Mouse (Mus musculus): ENCODE data around the gene Tenm4. TPM values are rescaled to one million over a fixed set of nuclear protein-coding genes. Genes with fewer than 3 reads are reported as not detected.

Tenm4 gene
- polyA plus RNA-seq, 1 experiment from 2014 or later = 16.8 TPM

GRCm38 (mm10) chr7:96384726-96385500 is 213.9 kb downstream of the Tenm4 start:
- Histone ChIP-seq H3K27ac (no peak overlapping the region), H3K4me1 (no peaks in the 10 kb centered on the region)
- WGBS = 87% methylated on average over 11 of the region's 11 CpGs

GRCm38 (mm10) chr7:96385850-96386249 is 214.8 kb downstream of the Tenm4 start:
- H3K36me3 ChIP-seq = no peaks in the 10 kb centered on the region
- no peak for DNase-seq (ENCODE audit: low spot score)
- WGBS = 86% methylated on average over 7 of the region's 7 CpGs
- no peak overlapping the region for H3K27ac ChIP-seq
- H3K27me3 ChIP-seq (ENCODE audit: insufficient read depth, poor library complexity, severe bottlenecking) = peaks cover 3% of the 10 kb centered on the region; the same call in 1 of the 2 replicates
- no peaks in the 10 kb centered on the region for H3K4me1 ChIP-seq
- H3K4me3 ChIP-seq = no peak overlapping the region
- H3K9me3 ChIP-seq = no peaks in the 10 kb centered on the region

More at GRCm38 (mm10) chr7:96384726-96385500, 213.9 kb downstream of the Tenm4 start:
- 0 out of 2 replicates have a peak, but pooled peaks cover 3% of the 10 kb centered on the region for H3K27me3 ChIP-seq (ENCODE audit: insufficient read depth, poor library complexity, severe bottlenecking)
- H3K36me3 ChIP-seq = no peaks in the 10 kb centered on the region
- DNase-seq (ENCODE audit: low spot score) = peak; percentile 54
- no peaks in the 10 kb centered on the region for H3K9me3 ChIP-seq
- H3K4me3 ChIP-seq = no peak overlapping the region

- Histone ChIP-seq H3K27ac (no peak overlapping the region), H3K9me3 (no peaks in the 10 kb centered on the region), H3K36me3 (no peaks in the 10 kb centered on the region), H3K4me3 (no peak overlapping the region), H3K4me1 (no peaks in the 10 kb centered on the region), H3K27me3 (ENCODE audit: insufficient read depth, poor library complexity, severe bottlenecking) (no peaks in the 10 kb centered on the region; the same call in 1 of the 2 replicates)
- DNase-seq (ENCODE audit: low spot score) = peak; percentile 30
- 86% methylated on average over 6 of the region's 6 CpGs for WGBS
Observed at GRCm38 (mm10) chr7:96390034-96390670, 219.1 kb downstream of the Tenm4 start.

GRCm38 (mm10) chr7:96390894-96391293 is 219.8 kb downstream of the Tenm4 start:
- 86% methylated on average over 4 of the region's 4 CpGs for WGBS
- Histone ChIP-seq H3K4me3 (no peak overlapping the region), H3K4me1 (no peaks in the 10 kb centered on the region), H3K27me3 (ENCODE audit: insufficient read depth, poor library complexity, severe bottlenecking) (no peaks in the 10 kb centered on the region; the same call in 1 of the 2 replicates), H3K27ac (no peak overlapping the region), H3K36me3 (no peaks in the 10 kb centered on the region), H3K9me3 (no peaks in the 10 kb centered on the region)
- peak; percentile 38 for DNase-seq (ENCODE audit: low spot score)

GRCm38 (mm10) chr7:96391797-96392472 is 220.9 kb downstream of the Tenm4 start:
- Histone ChIP-seq H3K4me3 (no peak overlapping the region), H3K27me3 (ENCODE audit: insufficient read depth, poor library complexity, severe bottlenecking) (no peaks in the 10 kb centered on the region; the same call in 1 of the 2 replicates), H3K27ac (no peak overlapping the region), H3K4me1 (no peaks in the 10 kb centered on the region), H3K36me3 (no peaks in the 10 kb centered on the region), H3K9me3 (no peaks in the 10 kb centered on the region)
- peak; percentile 35 for DNase-seq (ENCODE audit: low spot score)
- 79% methylated on average over 6 of the region's 6 CpGs for WGBS

GRCm38 (mm10) chr7:96392600-96392999 is 221.6 kb downstream of the Tenm4 start:
- Histone ChIP-seq H3K4me3 (no peak overlapping the region), H3K9me3 (no peaks in the 10 kb centered on the region), H3K27me3 (ENCODE audit: insufficient read depth, poor library complexity, severe bottlenecking) (no peaks in the 10 kb centered on the region; the same call in 1 of the 2 replicates), H3K27ac (no peak overlapping the region), H3K4me1 (no peaks in the 10 kb centered on the region), H3K36me3 (no peaks in the 10 kb centered on the region)
- no peak for DNase-seq (ENCODE audit: low spot score)
- 74% methylated on average over 2 of the region's 2 CpGs for WGBS

- H3K27me3 ChIP-seq (ENCODE audit: insufficient read depth, poor library complexity, severe bottlenecking) = no peaks in the 10 kb centered on the region; the same call in 1 of the 2 replicates
- no peak overlapping the region for H3K4me3 ChIP-seq
- H3K27ac ChIP-seq = no peak overlapping the region
- 84% methylated on average over 1 of the region's 1 CpGs for WGBS
- DNase-seq (ENCODE audit: low spot score) = no peak
- no peaks in the 10 kb centered on the region for H3K36me3 ChIP-seq
- H3K9me3 ChIP-seq = no peaks in the 10 kb centered on the region
- H3K4me1 ChIP-seq = 0 out of 2 replicates have a peak, but pooled peaks cover 4% of the 10 kb centered on the region
Observed at GRCm38 (mm10) chr7:96397940-96398339, 226.9 kb downstream of the Tenm4 start.

GRCm38 (mm10) chr7:96400411-96400810 is 229.4 kb downstream of the Tenm4 start:
- H3K4me1 ChIP-seq = 0 out of 2 replicates have a peak, but pooled peaks cover 4% of the 10 kb centered on the region
- H3K36me3 ChIP-seq = no peaks in the 10 kb centered on the region
- peak; percentile 83 for DNase-seq (ENCODE audit: low spot score)
- H3K4me3 ChIP-seq = no peak overlapping the region
- H3K27me3 ChIP-seq (ENCODE audit: insufficient read depth, poor library complexity, severe bottlenecking) = peaks cover 4% of the 10 kb centered on the region; the same call in 1 of the 2 replicates
- H3K9me3 ChIP-seq = no peaks in the 10 kb centered on the region
- no peak overlapping the region for H3K27ac ChIP-seq
- 20% methylated on average over 11 of the region's 11 CpGs for WGBS

GRCm38 (mm10) chr7:96406630-96407214 is 235.7 kb downstream of the Tenm4 start:
- H3K27me3 ChIP-seq (ENCODE audit: insufficient read depth, poor library complexity, severe bottlenecking) = peaks cover 48% of the 10 kb centered on the region
- DNase-seq (ENCODE audit: low spot score) = no peak
- 64% methylated on average over 8 of the region's 8 CpGs for WGBS
- no peaks in the 10 kb centered on the region for H3K9me3 ChIP-seq
- no peak overlapping the region for H3K27ac ChIP-seq
- no peak overlapping the region for H3K4me3 ChIP-seq
- no peaks in the 10 kb centered on the region for H3K36me3 ChIP-seq
- no peaks in the 10 kb centered on the region for H3K4me1 ChIP-seq

GRCm38 (mm10) chr7:96408161-96408889 is 237.3 kb downstream of the Tenm4 start:
- no peaks in the 10 kb centered on the region for H3K9me3 ChIP-seq
- H3K27ac ChIP-seq = no peak overlapping the region
- H3K36me3 ChIP-seq = no peaks in the 10 kb centered on the region
- WGBS = 80% methylated on average over 6 of the region's 6 CpGs
- no peak for DNase-seq (ENCODE audit: low spot score)
- H3K4me1 ChIP-seq = no peaks in the 10 kb centered on the region
- no peak overlapping the region for H3K4me3 ChIP-seq
- H3K27me3 ChIP-seq (ENCODE audit: insufficient read depth, poor library complexity, severe bottlenecking) = peaks cover 48% of the 10 kb centered on the region

GRCm38 (mm10) chr7:96409323-96409880 is 238.4 kb downstream of the Tenm4 start:
- WGBS = 76% methylated on average over 11 of the region's 11 CpGs
- Histone ChIP-seq H3K27ac (no peak overlapping the region), H3K4me3 (no peak overlapping the region), H3K4me1 (no peaks in the 10 kb centered on the region), H3K9me3 (no peaks in the 10 kb centered on the region), H3K36me3 (no peaks in the 10 kb centered on the region), H3K27me3 (ENCODE audit: insufficient read depth, poor library complexity, severe bottlenecking) (peaks cover 55% of the 10 kb centered on the region)
- DNase-seq (ENCODE audit: low spot score) = no peak

GRCm38 (mm10) chr7:96413822-96414221 is 242.8 kb downstream of the Tenm4 start:
- no peak for DNase-seq (ENCODE audit: low spot score)
- H3K4me3 ChIP-seq = no peak overlapping the region
- H3K9me3 ChIP-seq = no peaks in the 10 kb centered on the region
- H3K4me1 ChIP-seq = no peaks in the 10 kb centered on the region; the same call in 1 of the 2 replicates
- H3K27ac ChIP-seq = no peak overlapping the region
- H3K27me3 ChIP-seq (ENCODE audit: insufficient read depth, poor library complexity, severe bottlenecking) = peaks cover 69% of the 10 kb centered on the region
- H3K36me3 ChIP-seq = no peaks in the 10 kb centered on the region
- WGBS = 64% methylated on average over 1 of the region's 1 CpGs

Data from heart, embryonic 10.5 days (tissue).